Mouse (Mus musculus): ENCODE data around the gene Nxpe4. TPM values are rescaled to one million over a fixed set of nuclear protein-coding genes. Genes with fewer than 3 reads are reported as not detected.

The Nxpe4 gene
- polyA plus RNA-seq, 1 experiment from 2014 or later, result 7.8 TPM

DNA sequence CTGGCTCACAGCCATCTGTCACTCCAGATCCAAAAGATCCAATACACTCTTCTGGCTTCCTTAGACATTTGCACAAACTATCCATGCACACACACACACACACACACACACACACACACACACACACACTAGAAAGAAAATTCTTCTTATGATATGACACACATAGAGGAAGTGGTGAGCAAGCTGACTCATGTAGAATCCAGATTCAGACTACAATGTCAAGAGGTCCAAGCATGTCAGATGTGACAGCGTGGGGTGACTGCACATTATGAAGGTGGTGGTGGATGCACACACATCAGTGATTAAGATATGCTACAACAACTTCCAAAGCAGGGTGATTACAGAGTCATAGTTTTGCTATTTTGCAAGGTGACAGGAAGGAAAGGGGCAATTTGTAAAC lies 282.1 kb downstream of the Nxpe4 start:
- Histone ChIP-seq H3K27ac (replicated peaks) (no peak overlapping the region), H3K4me2 (no peak overlapping the region), H3K36me3 (replicated peaks) (no peaks in the 10 kb centered on the region), H3K4me1 (replicated peaks) (0 out of 2 replicates have a peak, but pooled peaks cover 4% of the 10 kb centered on the region), H3K9me3 (replicated peaks) (no peaks in the 10 kb centered on the region), H3K4me3 (replicated peaks) (no peak overlapping the region), H3K9ac (no peak overlapping the region), H3K27me3 (no peaks in the 10 kb centered on the region)
- ATAC-seq (ENCODE audit: insufficient read depth), result no peak
- WGBS (ENCODE audit: insufficient replicate concordance), result 36% methylated on average over 1 of the region's 1 CpGs

DNA sequence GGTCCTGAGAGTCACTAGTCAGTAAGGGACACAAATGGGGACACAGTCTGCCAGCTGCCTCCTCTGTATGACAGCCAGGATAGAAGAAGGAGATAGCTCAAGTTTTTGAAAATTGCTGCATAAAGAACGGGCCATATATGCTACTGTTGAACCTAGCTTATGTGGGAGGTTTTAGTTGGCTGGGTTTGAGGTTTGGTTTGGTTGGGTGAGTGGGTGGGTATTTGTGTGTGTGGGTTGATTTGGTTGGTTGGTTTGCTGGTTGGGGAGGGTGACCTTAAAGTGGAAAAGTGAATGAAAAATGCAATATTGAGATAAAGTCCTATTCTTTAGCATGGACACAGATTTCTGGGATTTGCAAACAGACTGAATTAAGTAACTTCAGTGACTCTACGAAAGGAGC lies 283.0 kb downstream of the Nxpe4 start:
- no peak overlapping the region for H3K27ac ChIP-seq (replicated peaks)
- ATAC-seq (ENCODE audit: insufficient read depth), result no peak
- 60% methylated on average over 2 of the region's 2 CpGs for WGBS (ENCODE audit: insufficient replicate concordance)
- no peaks in the 10 kb centered on the region for H3K27me3 ChIP-seq
- 0 out of 2 replicates have a peak, but pooled peaks cover 4% of the 10 kb centered on the region for H3K4me1 ChIP-seq (replicated peaks)
- no peaks in the 10 kb centered on the region for H3K36me3 ChIP-seq (replicated peaks)
- H3K4me2 ChIP-seq, result no peak overlapping the region
- H3K9ac ChIP-seq, result no peak overlapping the region
- H3K9me3 ChIP-seq (replicated peaks), result no peaks in the 10 kb centered on the region
- H3K4me3 ChIP-seq (replicated peaks), result no peak overlapping the region

DNA sequence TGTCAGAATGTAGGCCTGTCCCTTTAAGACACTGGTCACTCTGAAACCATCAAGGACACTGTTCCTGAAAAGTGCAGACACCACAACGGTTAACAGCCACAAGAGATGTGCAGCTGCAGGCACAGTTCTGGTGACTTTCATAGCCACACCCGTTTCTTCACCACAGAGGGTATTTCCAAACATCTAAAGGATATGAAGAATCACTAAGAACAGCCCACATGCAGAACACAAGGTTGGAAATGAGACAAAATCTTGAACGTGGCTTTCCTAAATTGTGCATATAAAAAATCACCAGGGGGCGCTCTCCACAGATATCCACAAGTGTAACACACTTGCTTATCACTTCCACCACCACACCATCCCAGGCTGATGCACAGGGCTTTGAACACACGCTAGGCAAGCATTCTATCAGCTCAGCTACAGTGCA lies 286.0 kb downstream of the Nxpe4 start:
- Histone ChIP-seq H3K4me2 (no peak overlapping the region), H3K4me3 (replicated peaks) (no peak overlapping the region), H3K36me3 (replicated peaks) (no peaks in the 10 kb centered on the region), H3K27me3 (no peaks in the 10 kb centered on the region), H3K27ac (replicated peaks) (no peak overlapping the region), H3K9me3 (replicated peaks) (no peaks in the 10 kb centered on the region), H3K9ac (no peak overlapping the region), H3K4me1 (replicated peaks) (0 out of 2 replicates have a peak, but pooled peaks cover 4% of the 10 kb centered on the region)
- no peak for ATAC-seq (ENCODE audit: insufficient read depth)
- 20% methylated on average over 5 of the region's 5 CpGs for WGBS (ENCODE audit: insufficient replicate concordance)

Other genes with a start within 250 kb of the Nxpe4 start
- gene Nxpe2, start 191.4 kb downstream of the Nxpe4 start, polyA plus RNA-seq (2015; fragmentation: Nextera tagmentation; extraction: Ambion mirVana), result 132 and 133 TPM in 2 replicates

All from liver, embryonic 15.5 days (tissue).